Mouse (Mus musculus) liver, adult (tissue): Measurements from ENCODE around the gene Wipf3.

ENCODE experiments used
- GATA4 ChIP-seq: IDR thresholded peaks from 2 replicates; pipeline ENCODE4 v1.6.1; 2014; ENCODE audit warnings: mild to moderate bottlenecking, low read length; ENCODE audit not compliant: insufficient replicate concordance

Gene Wipf3

DNA sequence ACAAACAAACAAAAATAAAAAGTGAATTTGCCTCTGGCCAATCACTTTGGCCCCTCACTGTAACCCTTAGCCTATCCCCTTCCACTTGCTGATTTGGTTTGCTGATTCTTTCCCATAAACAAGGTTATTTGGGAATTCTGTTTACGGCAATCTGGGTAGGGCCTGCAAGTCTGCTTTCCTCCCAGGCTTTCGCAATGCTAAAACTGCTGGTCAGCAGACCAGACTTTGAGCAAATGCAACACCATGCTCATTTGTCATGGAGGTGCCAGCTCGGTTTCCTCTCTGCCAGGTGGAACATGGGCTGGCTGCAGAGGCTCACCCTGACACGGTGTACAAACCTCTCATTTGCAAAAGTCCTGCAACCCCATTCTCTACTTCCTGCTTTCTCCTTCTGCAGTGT, 19.0 kb upstream of the Wipf3 start:
- no peak for TF ChIP-seq GATA4

DNA sequence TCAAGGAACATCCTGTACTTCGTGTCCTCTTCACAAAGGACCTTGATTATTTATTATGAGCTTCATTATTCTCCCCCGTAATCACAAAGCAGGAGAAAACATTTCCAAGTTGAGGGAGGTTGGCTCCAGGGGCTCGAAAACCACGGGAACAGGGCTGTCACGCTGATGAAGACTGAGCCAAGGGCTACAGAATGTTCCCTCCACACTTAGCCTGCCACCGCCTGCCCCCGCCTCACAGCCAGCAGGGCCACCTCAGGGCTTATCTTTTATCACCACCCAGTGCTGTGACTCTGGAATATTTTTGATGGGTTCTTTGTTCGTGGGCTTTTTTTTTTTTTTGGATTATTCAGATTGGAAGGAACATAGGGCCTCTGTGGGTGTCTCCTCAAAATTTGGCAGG, 17.8 kb upstream of the Wipf3 start:
- no peak for TF ChIP-seq GATA4

DNA sequence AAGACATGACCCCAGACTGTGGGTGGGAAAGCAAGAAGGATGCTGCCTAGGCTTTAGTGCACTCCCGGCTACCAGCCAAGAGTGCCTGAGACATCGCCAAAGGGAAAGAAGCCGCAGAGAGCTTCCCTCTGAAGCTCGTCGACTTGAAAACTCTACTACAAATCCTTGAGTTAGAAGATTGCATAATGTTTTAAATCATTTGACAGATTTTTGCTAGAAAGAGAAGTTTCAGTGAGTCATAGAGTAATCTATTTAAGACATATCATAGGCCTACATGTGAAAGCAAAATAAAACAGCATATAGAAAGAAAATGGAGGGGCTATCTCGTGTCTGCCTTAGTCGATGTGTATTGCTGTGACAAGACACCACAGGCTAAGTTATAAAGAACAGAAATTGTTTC, 16.5 kb upstream of the Wipf3 start:
- no peak for TF ChIP-seq GATA4

DNA sequence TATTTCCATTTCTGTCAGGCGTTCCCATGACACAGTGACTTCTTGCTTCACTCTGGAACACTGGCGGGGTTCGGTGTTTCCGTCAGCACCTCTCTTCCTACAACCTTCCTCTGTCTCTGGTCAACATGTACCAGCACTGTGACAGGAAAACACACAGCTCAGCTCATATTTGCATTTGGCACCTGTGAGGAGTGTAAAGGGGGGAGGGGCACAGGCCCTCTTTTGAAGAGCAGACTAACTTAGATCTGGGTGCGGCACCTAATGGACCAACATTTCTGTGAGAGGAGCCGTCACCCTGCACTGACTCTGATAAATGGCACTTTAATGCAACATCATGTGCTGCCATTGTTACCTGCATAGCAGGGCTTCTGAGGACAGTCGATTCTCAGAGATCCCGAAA, 4.2 kb upstream of the Wipf3 start:
- TF ChIP-seq GATA4, result no peak

DNA sequence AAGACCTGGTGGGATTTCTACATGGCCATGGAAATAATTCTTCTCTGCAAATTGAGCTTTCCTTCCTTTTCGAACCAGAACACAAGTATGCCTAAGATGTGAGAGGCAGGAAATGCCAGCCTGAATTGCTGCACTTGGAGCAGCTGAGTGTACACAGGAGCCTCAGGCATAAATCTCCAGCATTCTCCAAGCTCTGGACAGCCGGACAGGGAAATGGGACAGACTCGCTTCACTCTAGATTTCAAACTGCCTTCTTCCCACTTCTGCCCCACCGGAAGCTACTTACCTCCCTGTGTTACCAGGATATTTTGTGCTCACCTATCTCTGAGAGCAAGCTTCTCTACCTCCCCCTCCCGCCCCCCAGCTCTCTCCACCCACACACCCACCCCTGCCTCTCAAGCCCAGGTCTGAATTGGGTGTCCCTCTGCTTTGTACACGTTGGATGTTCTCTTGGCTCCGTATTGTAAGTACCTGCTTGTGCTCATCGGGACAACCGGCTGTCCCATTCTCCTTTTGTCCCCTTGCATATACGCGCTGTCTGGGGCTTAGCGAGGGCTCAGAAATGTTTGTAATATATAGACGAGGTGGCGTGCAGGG, 455 bp upstream of the Wipf3 start:
- no peak for TF ChIP-seq GATA4

DNA sequence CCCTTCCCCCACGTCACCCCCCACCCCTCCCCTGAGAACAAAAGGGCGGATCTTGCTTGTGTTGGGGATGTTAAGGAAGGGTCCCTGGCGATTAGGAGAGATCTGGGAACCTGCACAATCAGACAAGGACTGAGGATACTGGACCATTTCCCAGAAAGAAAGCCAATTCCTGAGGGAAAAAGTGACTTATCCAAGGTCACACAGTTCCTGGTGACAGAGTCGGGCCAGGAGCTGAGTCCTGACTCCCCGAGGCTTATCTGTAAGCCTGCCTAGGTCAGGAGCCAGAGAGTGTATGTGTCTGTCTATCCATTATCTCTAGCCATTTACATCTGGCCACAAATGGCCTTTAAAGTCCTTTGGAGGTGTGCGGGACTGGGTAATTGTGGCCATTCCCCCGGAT, 818 bp downstream of the Wipf3 start:
- TF ChIP-seq GATA4, result no peak

DNA sequence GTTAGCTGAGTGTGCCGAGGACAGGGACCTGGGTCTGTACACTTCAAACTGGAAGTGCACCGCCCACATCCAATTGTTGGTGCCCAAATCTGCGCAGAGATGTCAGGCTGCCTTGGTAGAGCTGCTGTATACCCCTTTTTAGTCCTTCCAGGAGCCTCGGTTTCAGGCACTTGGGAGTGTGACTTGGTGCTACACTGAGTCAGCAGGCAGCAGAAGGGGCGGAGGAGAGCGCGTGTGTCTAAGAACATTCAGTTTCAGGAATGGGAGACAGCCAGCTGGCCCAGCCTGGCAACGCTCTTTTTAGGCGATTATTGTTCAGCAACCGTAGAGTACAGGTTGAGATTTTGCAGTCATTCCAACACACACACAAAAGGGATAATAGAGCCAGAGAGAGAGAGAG, 2.4 kb downstream of the Wipf3 start:
- TF ChIP-seq GATA4, result no peak

DNA sequence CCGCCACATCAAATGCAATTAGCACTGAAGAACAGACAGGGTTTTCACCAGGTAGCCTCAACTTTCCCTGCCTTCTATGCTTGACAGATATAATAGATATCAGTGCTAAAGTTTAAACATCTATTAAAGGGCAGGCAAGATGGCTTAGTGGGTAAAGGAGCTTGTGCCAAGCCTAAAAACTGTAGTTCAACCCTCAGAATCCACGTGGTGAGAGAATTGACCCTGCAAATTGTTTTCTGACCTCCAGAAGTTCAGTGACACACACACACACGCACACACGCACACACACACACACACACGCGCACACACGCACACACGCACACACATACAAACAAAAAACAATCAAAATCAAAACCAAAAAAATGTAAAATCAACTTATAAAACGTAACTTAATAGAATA, 2.8 kb downstream of the Wipf3 start:
- no peak for TF ChIP-seq GATA4

DNA sequence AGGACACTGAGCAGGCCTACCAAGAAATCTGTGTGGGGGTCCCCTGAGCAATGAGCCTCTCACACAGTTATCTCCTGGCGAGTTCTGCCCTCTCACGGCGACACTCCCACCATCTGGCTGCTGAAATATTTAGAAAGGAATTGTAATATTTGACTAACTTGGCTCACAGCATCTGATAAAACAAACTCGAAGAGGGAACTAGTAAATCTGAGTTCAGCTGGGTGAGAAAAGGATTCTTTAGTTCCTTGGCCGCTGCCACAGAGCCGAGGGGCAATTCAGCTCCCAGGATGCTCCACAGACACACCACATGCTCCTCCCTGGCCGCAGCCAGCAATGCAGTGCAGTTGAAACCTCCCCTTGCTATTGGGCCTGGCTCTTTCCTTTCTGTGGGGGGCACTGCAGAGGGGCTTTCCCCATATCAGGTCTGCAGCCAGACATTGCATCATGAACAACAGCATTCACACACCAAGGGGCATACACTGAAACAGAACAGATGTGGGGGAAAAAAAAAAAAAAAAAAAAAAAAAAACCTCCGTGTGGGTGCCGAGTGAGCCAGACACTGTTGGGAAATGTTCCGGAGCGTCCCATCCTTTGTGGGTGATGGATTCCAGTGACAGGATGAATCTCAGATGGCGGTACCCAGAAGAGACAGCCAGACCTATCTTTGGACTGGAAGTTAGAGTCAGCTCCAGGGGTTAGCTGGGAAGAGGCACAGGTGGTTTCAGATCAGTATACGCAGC, 3.6 kb downstream of the Wipf3 start:
- no peak for TF ChIP-seq GATA4

DNA sequence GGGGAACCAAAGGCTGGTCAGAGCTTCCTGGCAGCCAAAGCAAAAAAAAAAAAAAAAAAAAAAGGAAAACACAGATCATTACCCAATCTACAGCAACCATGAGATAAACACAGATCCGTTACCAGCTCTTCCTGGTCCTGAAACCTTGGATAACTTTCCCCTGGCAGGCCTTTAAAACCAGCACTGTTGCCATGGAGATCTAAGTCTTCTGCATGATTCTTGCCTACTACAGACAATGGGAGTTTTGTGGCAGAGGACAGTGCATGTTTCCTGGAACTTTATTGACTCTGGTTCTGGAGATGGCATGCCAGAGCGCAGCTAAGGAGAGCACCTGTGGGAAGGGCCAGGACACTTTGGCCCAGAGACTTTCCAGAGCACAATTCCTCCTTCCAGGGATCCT, 4.8 kb downstream of the Wipf3 start:
- TF ChIP-seq GATA4, result no peak

DNA sequence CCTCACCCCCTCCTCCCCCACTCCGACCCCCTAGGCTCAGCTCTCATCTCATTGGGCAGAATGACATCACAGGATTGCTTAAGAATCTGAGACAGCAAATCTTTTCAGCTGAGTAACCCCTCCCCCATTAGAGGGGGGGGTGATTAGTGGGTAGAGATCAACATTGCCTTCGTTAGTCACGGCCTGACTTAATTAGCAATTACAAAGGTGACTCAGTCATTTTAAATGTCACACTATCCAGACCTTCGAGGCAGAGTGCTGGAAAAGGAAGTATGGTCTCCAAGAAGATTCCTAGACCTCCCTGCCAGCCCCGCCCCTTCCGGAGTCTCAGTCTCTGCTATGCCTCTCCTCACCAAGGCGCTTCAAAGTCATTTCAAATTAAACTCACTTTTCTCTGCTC, 6.3 kb downstream of the Wipf3 start:
- TF ChIP-seq GATA4, result no peak

DNA sequence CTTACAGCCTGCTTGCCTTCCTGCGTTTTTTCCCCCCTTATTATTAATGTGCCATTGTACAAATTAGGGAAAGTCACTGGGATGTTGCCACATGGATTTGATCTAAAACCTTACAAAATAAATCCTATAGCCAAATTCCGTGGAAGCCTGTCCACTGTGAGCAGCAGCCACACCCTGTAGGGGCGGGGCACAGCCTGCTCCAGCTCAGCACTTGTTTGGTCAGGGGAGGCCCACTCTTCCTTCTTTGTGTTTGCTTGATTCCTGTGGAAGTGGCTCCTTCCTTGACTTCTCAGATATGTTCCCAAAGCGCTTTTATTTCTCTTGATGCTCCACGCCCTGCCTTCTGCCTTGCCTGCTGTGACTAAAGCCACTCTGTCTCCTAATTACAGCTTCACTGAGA, 6.9 kb downstream of the Wipf3 start:
- TF ChIP-seq GATA4, result no peak

DNA sequence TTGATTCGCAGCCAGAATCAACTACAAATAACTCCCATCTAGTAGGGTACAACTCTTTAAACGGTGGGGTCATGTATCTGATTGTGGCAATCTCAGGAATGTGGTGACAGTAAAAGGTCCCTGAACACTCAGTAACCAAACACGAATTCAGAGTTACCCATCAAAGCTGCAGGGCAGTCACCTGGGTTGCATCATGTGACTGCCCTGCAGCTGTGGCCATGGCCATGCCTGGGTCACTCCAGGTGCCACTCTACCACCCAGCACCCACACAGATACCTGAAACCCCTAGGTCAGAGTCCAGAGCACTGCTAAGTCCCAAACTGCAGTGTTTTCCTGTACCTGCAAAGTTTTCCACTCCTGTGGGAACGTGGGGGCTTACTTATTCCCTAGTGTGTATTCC, 9.1 kb downstream of the Wipf3 start:
- TF ChIP-seq GATA4, result no peak

DNA sequence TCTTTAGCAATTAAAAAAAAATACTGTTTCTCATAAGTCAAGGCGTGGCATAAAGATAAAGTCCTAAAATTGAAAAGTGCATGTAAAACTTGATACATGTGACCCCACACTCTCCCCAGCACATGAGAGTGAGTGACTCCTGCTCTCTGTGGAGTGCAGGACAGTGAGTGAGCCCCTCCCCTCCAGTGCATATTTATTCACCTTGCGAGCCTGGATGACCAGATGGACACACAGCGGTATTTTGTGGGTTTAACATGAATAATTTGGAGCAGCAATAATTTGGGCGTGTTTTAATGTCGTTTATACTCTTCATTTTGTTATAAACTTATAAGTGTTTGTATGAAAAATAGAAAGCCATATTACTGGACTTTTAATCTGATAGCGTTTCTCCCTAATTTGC, 11.3 kb downstream of the Wipf3 start:
- TF ChIP-seq GATA4, result no peak

DNA sequence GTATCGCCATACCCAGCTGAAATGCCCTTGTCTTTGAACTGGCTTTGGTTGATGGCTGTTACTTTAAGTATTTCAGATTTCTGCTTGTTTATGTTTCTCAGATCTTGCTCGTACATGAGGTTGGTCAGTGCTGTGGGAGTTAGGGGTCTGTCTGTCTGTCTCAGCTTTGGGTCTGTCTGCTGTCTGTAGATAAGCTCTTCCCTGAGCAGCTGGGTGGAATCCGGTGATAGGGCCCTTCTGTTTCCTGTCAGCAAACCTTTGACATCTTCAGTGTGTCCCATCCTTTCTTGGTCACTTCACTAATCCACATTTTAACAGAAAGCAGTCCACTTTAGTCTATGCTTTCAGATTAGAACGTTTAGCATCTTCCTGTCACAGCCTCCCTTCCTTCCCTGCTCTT, 14.3 kb downstream of the Wipf3 start:
- no peak for TF ChIP-seq GATA4

DNA sequence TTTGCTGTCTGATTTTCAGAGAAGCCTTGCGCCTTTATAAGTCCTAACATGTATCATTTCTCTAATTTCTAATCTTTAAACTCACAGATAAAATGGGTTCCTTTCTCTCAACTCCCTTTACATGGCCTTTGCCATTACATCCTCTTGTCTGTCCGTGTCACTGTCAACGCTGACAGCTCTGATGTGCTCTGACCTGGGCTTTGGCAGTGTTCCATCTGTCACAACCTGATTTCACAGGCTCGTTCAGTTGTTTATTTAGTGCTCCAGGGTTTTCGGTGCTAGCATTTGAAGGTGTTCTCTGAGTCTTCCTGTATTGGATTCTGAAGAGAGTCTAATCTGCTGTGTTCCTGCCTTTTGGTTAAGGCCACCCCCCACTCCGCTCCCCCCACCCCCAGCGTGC, 14.7 kb downstream of the Wipf3 start:
- TF ChIP-seq GATA4, result no peak

DNA sequence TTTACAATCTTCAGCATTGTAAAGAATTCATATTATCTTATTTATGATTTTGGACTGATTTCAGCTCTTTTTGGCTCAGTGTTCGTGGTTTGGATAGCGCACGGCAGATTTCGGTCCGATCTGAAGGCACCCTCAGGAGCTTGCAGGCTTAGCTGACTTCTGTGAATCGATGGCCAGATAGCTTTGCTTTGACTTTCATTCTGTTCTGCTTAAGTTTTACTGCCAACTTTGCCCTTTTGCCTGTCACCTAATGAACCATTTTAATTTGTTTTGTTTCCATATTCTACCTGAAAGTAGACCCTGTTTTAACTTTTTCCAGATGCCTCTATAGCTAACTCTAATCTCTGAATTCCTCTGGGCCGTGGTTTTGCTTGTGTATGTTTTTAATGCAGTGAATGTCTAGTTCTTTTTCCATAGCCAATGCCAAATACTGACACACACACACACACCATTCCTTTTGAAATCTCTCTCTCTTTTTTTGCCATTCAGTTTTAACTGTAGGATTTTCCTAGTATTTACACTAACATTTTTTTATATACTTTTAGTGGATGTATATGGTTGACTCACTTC, 15.9 kb downstream of the Wipf3 start:
- no peak for TF ChIP-seq GATA4

DNA sequence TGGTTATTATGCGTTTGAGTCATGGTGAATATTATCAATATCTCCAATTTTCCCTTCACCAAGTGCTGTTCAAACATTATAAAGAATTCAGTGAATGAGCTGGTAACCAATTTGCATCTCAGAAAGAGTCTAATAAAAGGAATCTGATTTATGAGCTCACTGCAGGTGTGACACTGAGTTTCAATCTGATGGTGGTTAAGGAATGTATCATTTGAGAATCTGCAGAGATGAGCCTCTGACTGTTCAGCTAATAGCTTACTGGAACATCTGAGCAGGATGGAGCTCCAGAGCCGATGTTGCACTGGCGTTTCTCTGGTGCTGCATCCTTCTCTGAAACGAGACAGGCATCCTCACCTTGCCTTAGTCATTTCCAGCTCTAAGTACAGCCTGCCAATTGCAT, 17.9 kb downstream of the Wipf3 start:
- no peak for TF ChIP-seq GATA4

DNA sequence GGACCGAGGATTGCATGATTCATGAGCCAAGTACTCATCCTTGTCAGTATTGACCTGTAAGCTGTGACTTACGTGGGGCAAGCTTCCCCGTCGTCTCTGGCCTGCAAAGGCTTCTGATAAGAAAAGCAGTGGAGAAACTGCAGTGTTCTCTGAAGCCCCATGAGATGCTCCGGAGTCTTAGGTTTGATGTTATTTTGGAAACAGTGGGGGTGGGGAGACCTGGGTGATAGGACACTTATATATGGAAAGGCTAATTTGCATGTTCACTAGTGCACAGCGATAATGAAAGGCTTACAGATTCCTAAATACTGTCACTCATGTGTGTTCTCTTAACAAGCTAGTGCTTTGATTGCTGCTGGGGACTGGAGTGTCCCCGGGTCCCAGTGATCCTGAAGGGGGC, 30.3 kb downstream of the Wipf3 start:
- no peak for TF ChIP-seq GATA4
